Mouse (Mus musculus) retina, adult 2 months (tissue): ENCODE data around the gene Igfbp5.

Source experiments
- DNase-seq: peaks from one replicate; pipeline ENCODE4 v3.0.0-alpha.2; 2012; ENCODE audit warnings: low read depth, low spot score

The Igfbp5 gene

DNA sequence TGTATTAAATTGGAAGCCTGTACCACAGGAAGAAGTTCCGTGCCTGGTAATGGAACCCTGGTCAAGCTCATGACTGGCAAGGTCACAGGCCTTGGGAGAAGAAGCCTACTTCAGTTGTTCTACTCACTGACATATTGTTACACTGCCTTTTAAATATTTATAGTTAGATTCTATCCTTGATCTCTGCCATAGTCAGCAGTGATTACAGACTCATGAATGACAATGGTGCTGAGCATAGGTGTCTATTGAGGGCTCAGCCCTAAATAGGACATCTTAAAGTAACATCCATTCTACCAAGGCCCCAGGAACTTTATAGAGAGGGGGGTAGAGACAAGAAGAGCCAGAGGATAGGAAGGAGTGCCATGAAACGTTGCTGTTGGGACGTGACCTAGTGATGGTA is 63.6 kb downstream of the Igfbp5 start:
- no peak for DNase-seq

GRCm38 (mm10) chr1:72809951-72810675 is 64.6 kb downstream of the Igfbp5 start:
- DNase-seq: no peak

GRCm38 (mm10) chr1:72809304-72809703 is 65.4 kb downstream of the Igfbp5 start:
- no peak for DNase-seq
